Mouse (Mus musculus): ENCODE data around the gene 1110008L16Rik. TPM values are rescaled to one million over a fixed set of nuclear protein-coding genes. Genes with fewer than 3 reads are reported as not detected.
"Not testable (repeated sequence)": the region's sequence is repeated elsewhere in the genome, so short reads cannot be mapped to it uniquely, and the experiment has no call there.

Gene 1110008L16Rik
- total RNA-seq, 2 experiments from 2014 or later = 9.0 to 9.8 TPM

- DNase-seq = no peak
- intact Hi-C loops (cut with DNase I) = loop anchor here (5.0 kb wide), 1 partner anchor 109 kb away; no protein-coding TSS in a partner anchor
These were observed 89.1 kb downstream of the 1110008L16Rik start for GRCm38 (mm10) chr12:55388478-55388877.

DNA sequence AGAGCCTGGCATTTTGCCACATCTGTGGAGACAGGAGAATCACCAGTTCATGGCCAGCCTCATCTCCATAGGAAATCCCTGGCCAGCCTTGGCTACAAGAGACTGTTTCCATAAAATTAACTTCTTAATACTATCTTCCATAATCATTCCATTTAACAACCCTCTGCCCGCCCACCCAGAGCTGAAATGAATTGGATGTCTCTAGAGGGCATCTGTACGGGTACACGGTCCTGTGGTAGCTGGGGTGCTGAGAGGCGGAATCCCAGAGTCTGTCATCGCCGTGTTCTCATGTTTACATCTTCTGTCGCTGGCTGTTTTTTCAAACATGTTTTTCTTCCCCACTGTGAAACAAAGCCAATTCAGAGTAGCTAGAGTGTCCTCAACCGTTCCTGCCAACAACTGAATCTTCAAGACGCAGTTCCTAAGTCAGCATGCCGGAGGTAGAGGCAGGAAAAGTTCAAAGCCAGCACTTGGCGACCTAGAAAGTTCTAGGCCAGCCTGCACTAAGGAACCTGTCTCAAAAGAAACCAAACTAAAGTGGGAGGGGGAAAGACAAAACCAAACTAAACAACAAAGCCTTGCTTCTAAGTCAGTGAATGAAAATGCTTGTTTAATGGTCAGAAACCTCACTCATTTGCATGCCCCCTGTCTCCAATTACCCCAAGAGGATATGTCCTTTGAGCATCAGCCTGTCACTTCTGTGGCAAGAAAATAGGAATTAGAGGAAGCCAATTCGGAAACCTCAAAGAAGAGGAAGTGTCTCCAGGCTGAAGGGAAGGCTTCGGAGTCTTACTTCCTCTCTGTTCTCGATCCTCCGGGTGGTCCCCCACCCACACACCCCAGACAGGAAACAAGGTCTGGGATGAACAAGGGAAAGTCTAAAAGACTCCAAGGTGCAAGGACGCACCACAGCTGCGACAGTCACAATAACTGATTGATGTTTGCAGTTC lies 90.0 kb downstream of the 1110008L16Rik start:
- intact Hi-C loops (cut with DNase I) = loop anchor here (5.0 kb wide), 3 partner anchors 32 to 108 kb away; no protein-coding TSS in a partner anchor
- no peak for DNase-seq

GRCm38 (mm10) chr12:55392120-55392519 lies 92.7 kb downstream of the 1110008L16Rik start:
- DNase-seq = no peak
- intact Hi-C loops (cut with DNase I) = loop anchor here (5.0 kb wide), 2 partner anchors 35 to 75 kb away; no protein-coding TSS in a partner anchor

GRCm38 (mm10) chr12:55392733-55393577 lies 93.6 kb downstream of the 1110008L16Rik start:
- intact Hi-C loops (cut with DNase I) = loop anchor here (5.0 kb wide), 2 partner anchors 36 to 76 kb away; no protein-coding TSS in a partner anchor
- DNase-seq = no peak

GRCm38 (mm10) chr12:55395601-55396000 lies 96.2 kb downstream of the 1110008L16Rik start:
- DNase-seq; intact Hi-C loops (cut with DNase I): not testable (repeated sequence)

- intact Hi-C loops (cut with DNase I) = no loop called here
- no peak for DNase-seq
These were observed 97.2 kb downstream of the 1110008L16Rik start for GRCm38 (mm10) chr12:55396536-55396935.

DNA sequence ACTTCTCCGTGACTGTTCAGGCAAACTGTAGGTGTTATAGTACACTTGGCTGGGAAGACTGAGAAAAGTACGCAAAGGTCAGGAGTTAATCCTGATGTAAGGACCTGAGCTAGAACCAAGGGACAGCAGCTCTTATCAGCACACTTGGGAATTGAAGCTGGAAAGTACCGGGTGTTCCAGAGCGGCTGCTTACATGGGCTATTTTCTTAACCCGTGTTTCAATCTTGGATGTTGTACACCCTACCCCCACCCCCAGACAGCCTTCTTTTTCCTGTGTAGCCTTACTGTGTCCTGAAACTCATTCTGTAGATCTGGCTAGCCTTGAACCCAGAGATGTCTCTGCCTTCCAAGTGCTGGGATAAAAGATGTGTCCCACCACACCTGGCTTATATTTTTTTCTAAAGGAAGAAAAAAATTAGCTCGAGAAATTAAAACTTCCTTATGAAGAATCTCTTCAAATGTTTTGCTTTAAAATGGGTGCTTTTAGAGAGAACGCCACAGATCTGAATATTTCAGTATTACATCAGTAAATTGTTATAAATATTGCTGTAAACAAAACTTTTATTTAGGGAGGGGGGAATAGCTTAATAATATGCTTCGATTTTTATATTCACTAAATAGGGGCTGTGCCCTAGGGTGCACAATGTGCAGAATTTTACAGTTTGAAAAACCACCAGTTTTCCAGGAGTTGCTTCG lies 98.3 kb downstream of the 1110008L16Rik start:
- no peak for DNase-seq

GRCm38 (mm10) chr12:55398240-55399127 lies 99.1 kb downstream of the 1110008L16Rik start:
- intact Hi-C loops (cut with DNase I) = no loop called here
- DNase-seq = peak; percentile 82 to 90

More for the DNA sequence above, 98.3 kb downstream of the 1110008L16Rik start:
- intact Hi-C loops (cut with DNase I) = no loop called here

GRCm38 (mm10) chr12:55399128-55399677 lies 99.8 kb downstream of the 1110008L16Rik start:
- intact Hi-C loops (cut with DNase I) = no loop called here

DNA sequence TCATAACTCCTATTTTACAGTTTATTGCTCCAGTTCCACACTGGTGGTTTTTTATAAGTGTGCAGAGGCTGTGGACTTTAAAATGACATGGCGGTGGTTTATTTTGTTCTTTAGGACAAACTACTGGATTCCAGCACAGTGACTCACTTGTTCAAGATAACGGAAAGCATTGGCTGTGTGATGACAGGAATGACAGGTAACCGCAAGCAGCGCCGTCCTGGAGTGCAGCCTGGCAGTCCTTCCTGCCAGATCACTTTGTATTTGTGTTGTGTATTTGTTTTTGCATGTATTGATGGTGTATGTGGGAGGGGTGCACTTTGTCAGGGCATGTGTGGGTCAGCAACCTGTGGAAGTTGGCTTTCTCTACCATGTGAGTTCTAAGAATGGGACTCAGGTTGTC lies 108.5 kb downstream of the 1110008L16Rik start:
- intact Hi-C loops (cut with DNase I) = no loop called here
- no peak for DNase-seq

More at GRCm38 (mm10) chr12:55399128-55399677, 99.8 kb downstream of the 1110008L16Rik start:
- no peak for DNase-seq

GRCm38 (mm10) chr12:55415255-55415654 lies 115.9 kb downstream of the 1110008L16Rik start:
- DNase-seq = no peak
- intact Hi-C loops (cut with DNase I) = no loop called here

- DNase-seq = no peak
These were observed 116.4 kb downstream of the 1110008L16Rik start for GRCm38 (mm10) chr12:55415762-55416161.

GRCm38 (mm10) chr12:55420220-55420619 lies 120.8 kb downstream of the 1110008L16Rik start:
- intact Hi-C loops (cut with DNase I) = no loop called here
- DNase-seq = no peak

More at GRCm38 (mm10) chr12:55415762-55416161, 116.4 kb downstream of the 1110008L16Rik start:
- intact Hi-C loops (cut with DNase I) = no loop called here

- DNase-seq = no peak
- intact Hi-C loops (cut with DNase I) = no loop called here
These were observed 122.7 kb downstream of the 1110008L16Rik start for GRCm38 (mm10) chr12:55422057-55422456.

- no peak for DNase-seq
- intact Hi-C loops (cut with DNase I) = no loop called here
These were observed 126.9 kb downstream of the 1110008L16Rik start for GRCm38 (mm10) chr12:55426300-55426699.

DNA sequence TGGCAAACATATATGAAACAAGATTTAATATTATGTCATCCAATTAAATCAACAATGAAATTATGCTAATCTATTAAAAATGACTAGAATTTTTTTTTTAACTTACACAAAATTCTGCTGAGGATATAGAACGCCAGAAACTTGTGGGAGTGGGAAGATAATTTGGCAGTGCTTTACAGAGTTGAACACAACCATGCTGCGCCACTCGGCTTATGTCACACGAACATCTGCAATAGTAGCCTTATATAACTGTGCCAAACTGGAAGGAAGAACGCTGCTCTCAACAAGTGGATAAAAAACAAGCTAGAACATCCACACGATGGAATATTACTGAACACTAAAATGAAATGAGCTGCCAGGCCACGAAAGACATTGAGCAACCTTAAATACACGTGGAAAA lies 129.8 kb downstream of the 1110008L16Rik start:
- DNase-seq = no peak
- intact Hi-C loops (cut with DNase I) = no loop called here

- intact Hi-C loops (cut with DNase I) = no loop called here
- no peak for DNase-seq
These were observed 130.6 kb downstream of the 1110008L16Rik start for GRCm38 (mm10) chr12:55429956-55430355.
